Mouse (Mus musculus) erythroblast, embryonic 14.5 days (primary cell): Measurements from ENCODE around the gene Tmem260.

ENCODE experiments used
- GATA1 ChIP-seq: IDR thresholded peaks from 2 replicates; pipeline ENCODE4 v1.6.1; 2012; ENCODE audit warnings: low read length, inconsistent platforms, mixed read lengths
- TAL1 ChIP-seq: IDR thresholded peaks from 3 replicates; pipeline ENCODE4 v1.6.1; 2012; ENCODE audit warnings: low read length, inconsistent platforms, mixed read lengths

GRCm38 (mm10) chr14:48566596-48566995 is 120.7 kb downstream of the Tmem260 start:
- TF ChIP-seq GATA1 (no peak), TAL1 (no peak)
